Mouse (Mus musculus): ENCODE results near the gene Camk1d. TPM values are rescaled to one million over a fixed set of nuclear protein-coding genes. Genes with fewer than 3 reads are reported as not detected.

Camk1d gene
- polyA plus RNA-seq, 1 experiment = 13.2 TPM

- Histone ChIP-seq H3K4me3 (ENCODE audit: control insufficient read depth, insufficient read depth, low read length) (no peak overlapping the region), H3K27me3 (ENCODE audit: control insufficient read depth, insufficient read depth, low read length) (no peaks in the 10 kb centered on the region), H3K4me1 (replicated peaks; ENCODE audit: control insufficient read depth, insufficient read depth, low read length) (no peaks in the 10 kb centered on the region), H3K27ac (ENCODE audit: control insufficient read depth, insufficient read depth, low read length) (no peak overlapping the region), H3K36me3 (ENCODE audit: control insufficient read depth, insufficient read depth, low read length) (no peaks in the 10 kb centered on the region)
- no peak for DNase-seq
- TF ChIP-seq CTCF (IDR thresholded peaks at IDR 0.05; ENCODE audit: borderline replicate concordance, control insufficient read depth, extremely low read depth, insufficient read depth, low read length, poor library complexity) (no peak), POLR2A (IDR thresholded peaks at IDR 0.05; ENCODE audit: control insufficient read depth, extremely low read depth, insufficient read depth, low read length, poor library complexity) (no peak)
- WGBS = 93% methylated on average over 2 of the region's 2 CpGs
Observed at GRCm38 (mm10) chr2:5529992-5530391, 184.3 kb downstream of the Camk1d start.

- TF ChIP-seq POLR2A (IDR thresholded peaks at IDR 0.05; ENCODE audit: control insufficient read depth, extremely low read depth, insufficient read depth, low read length, poor library complexity) (no peak), CTCF (IDR thresholded peaks at IDR 0.05; ENCODE audit: borderline replicate concordance, control insufficient read depth, extremely low read depth, insufficient read depth, low read length, poor library complexity) (no peak)
- Histone ChIP-seq H3K27me3 (ENCODE audit: control insufficient read depth, insufficient read depth, low read length) (no peaks in the 10 kb centered on the region), H3K27ac (ENCODE audit: control insufficient read depth, insufficient read depth, low read length) (no peak overlapping the region), H3K36me3 (ENCODE audit: control insufficient read depth, insufficient read depth, low read length) (no peaks in the 10 kb centered on the region), H3K4me3 (ENCODE audit: control insufficient read depth, insufficient read depth, low read length) (no peak overlapping the region), H3K4me1 (replicated peaks; ENCODE audit: control insufficient read depth, insufficient read depth, low read length) (no peaks in the 10 kb centered on the region)
- no peak for DNase-seq
- 88% methylated on average over 8 of the region's 8 CpGs for WGBS
Observed at GRCm38 (mm10) chr2:5519221-5519669, 195.1 kb downstream of the Camk1d start.

- TF ChIP-seq POLR2A (IDR thresholded peaks at IDR 0.05; ENCODE audit: control insufficient read depth, extremely low read depth, insufficient read depth, low read length, poor library complexity) = no peak
- TF ChIP-seq CTCF (IDR thresholded peaks at IDR 0.05; ENCODE audit: borderline replicate concordance, control insufficient read depth, extremely low read depth, insufficient read depth, low read length, poor library complexity) = no peak
- Histone ChIP-seq H3K27me3 (ENCODE audit: control insufficient read depth, insufficient read depth, low read length) (no peaks in the 10 kb centered on the region), H3K4me3 (ENCODE audit: control insufficient read depth, insufficient read depth, low read length) (no peak overlapping the region), H3K4me1 (replicated peaks; ENCODE audit: control insufficient read depth, insufficient read depth, low read length) (no peaks in the 10 kb centered on the region), H3K36me3 (ENCODE audit: control insufficient read depth, insufficient read depth, low read length) (no peaks in the 10 kb centered on the region), H3K27ac (ENCODE audit: control insufficient read depth, insufficient read depth, low read length) (no peak overlapping the region)
- no peak for DNase-seq
- 94% methylated on average over 2 of the region's 2 CpGs for WGBS
Observed at GRCm38 (mm10) chr2:5515106-5515505, 199.2 kb downstream of the Camk1d start.

- Histone ChIP-seq H3K27me3 (ENCODE audit: control insufficient read depth, insufficient read depth, low read length) (no peaks in the 10 kb centered on the region), H3K36me3 (ENCODE audit: control insufficient read depth, insufficient read depth, low read length) (no peaks in the 10 kb centered on the region), H3K4me1 (replicated peaks; ENCODE audit: control insufficient read depth, insufficient read depth, low read length) (no peaks in the 10 kb centered on the region), H3K4me3 (ENCODE audit: control insufficient read depth, insufficient read depth, low read length) (no peak overlapping the region), H3K27ac (ENCODE audit: control insufficient read depth, insufficient read depth, low read length) (no peak overlapping the region)
- TF ChIP-seq CTCF (IDR thresholded peaks at IDR 0.05; ENCODE audit: borderline replicate concordance, control insufficient read depth, extremely low read depth, insufficient read depth, low read length, poor library complexity) (no peak), POLR2A (IDR thresholded peaks at IDR 0.05; ENCODE audit: control insufficient read depth, extremely low read depth, insufficient read depth, low read length, poor library complexity) (no peak)
- WGBS = 91% methylated on average over 5 of the region's 5 CpGs
- no peak for DNase-seq
Observed at GRCm38 (mm10) chr2:5514095-5514494, 200.2 kb downstream of the Camk1d start.

- no peaks in the 10 kb centered on the region for H3K4me1 ChIP-seq (replicated peaks; ENCODE audit: control insufficient read depth, insufficient read depth, low read length)
- no peak overlapping the region for H3K4me3 ChIP-seq (ENCODE audit: control insufficient read depth, insufficient read depth, low read length)
- no peak for DNase-seq
- 91% methylated on average over 2 of the region's 2 CpGs for WGBS
- H3K36me3 ChIP-seq (ENCODE audit: control insufficient read depth, insufficient read depth, low read length) = no peaks in the 10 kb centered on the region
- no peaks in the 10 kb centered on the region for H3K27me3 ChIP-seq (ENCODE audit: control insufficient read depth, insufficient read depth, low read length)
- TF ChIP-seq CTCF (IDR thresholded peaks at IDR 0.05; ENCODE audit: borderline replicate concordance, control insufficient read depth, extremely low read depth, insufficient read depth, low read length, poor library complexity) (no peak), POLR2A (IDR thresholded peaks at IDR 0.05; ENCODE audit: control insufficient read depth, extremely low read depth, insufficient read depth, low read length, poor library complexity) (no peak)
- H3K27ac ChIP-seq (ENCODE audit: control insufficient read depth, insufficient read depth, low read length) = no peak overlapping the region
Observed at GRCm38 (mm10) chr2:5513621-5514020, 200.7 kb downstream of the Camk1d start.

- 95% methylated on average over 6 of the region's 6 CpGs for WGBS
- no peak for DNase-seq
- no peaks in the 10 kb centered on the region for H3K27me3 ChIP-seq (ENCODE audit: control insufficient read depth, insufficient read depth, low read length)
- no peak overlapping the region for H3K27ac ChIP-seq (ENCODE audit: control insufficient read depth, insufficient read depth, low read length)
- TF ChIP-seq POLR2A (IDR thresholded peaks at IDR 0.05; ENCODE audit: control insufficient read depth, extremely low read depth, insufficient read depth, low read length, poor library complexity) (no peak), CTCF (IDR thresholded peaks at IDR 0.05; ENCODE audit: borderline replicate concordance, control insufficient read depth, extremely low read depth, insufficient read depth, low read length, poor library complexity) (no peak)
- H3K4me3 ChIP-seq (ENCODE audit: control insufficient read depth, insufficient read depth, low read length) = no peak overlapping the region
- H3K36me3 ChIP-seq (ENCODE audit: control insufficient read depth, insufficient read depth, low read length) = no peaks in the 10 kb centered on the region
- H3K4me1 ChIP-seq (replicated peaks; ENCODE audit: control insufficient read depth, insufficient read depth, low read length) = no peaks in the 10 kb centered on the region
Observed at GRCm38 (mm10) chr2:5510042-5510441, 204.3 kb downstream of the Camk1d start.

GRCm38 (mm10) chr2:5499620-5500019, 214.7 kb downstream of the Camk1d start:
- Histone ChIP-seq H3K4me1 (replicated peaks; ENCODE audit: control insufficient read depth, insufficient read depth, low read length) (no peaks in the 10 kb centered on the region), H3K36me3 (ENCODE audit: control insufficient read depth, insufficient read depth, low read length) (no peaks in the 10 kb centered on the region), H3K27ac (ENCODE audit: control insufficient read depth, insufficient read depth, low read length) (no peak overlapping the region), H3K4me3 (ENCODE audit: control insufficient read depth, insufficient read depth, low read length) (no peak overlapping the region), H3K27me3 (ENCODE audit: control insufficient read depth, insufficient read depth, low read length) (no peaks in the 10 kb centered on the region)
- 95% methylated on average over 4 of the region's 4 CpGs for WGBS
- DNase-seq = no peak
- no peak for TF ChIP-seq POLR2A (IDR thresholded peaks at IDR 0.05; ENCODE audit: control insufficient read depth, extremely low read depth, insufficient read depth, low read length, poor library complexity)
- TF ChIP-seq CTCF (IDR thresholded peaks at IDR 0.05; ENCODE audit: borderline replicate concordance, control insufficient read depth, extremely low read depth, insufficient read depth, low read length, poor library complexity) = no peak
